Mouse (Mus musculus) kidney, adult 2 months (tissue): ENCODE measurements around the gene Tas2r124.

ENCODE experiments used
- CTCF ChIP-seq: fragments of 200-500 bp; conservative IDR thresholded peaks from 2 replicates; pipeline ENCODE4 v1.5.1; 2011; ENCODE audit warnings: low read depth, mild to moderate bottlenecking, control low read depth, low read length, moderate library complexity, mixed read lengths; ENCODE audit not compliant: insufficient read depth, insufficient read length
- POLR2A ChIP-seq: fragments of 200-500 bp; IDR thresholded peaks from one replicate; pipeline ENCODE4 v1.6.1; 2011; ENCODE audit warnings: low read depth, low read length, control low read depth

DNA sequence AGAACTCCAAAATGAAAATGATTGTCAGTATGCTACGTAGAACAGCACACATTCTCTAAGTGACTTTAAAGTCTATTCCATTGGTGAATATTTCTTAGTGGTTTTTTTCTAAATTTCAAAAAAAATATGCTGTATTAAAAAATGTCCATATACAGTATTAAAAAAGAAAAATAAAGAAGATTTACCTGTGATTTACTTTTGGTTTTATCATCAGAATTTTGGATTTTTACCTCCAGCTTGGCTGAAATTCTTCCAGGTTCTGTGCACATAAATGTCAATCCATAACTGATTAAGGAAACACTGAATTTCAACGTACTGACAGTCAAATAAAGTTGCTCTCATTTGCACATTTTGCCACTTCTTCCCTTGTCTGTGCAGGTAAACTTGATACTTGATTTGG lies 16.6 kb upstream of the Tas2r124 start, which contains the start of gene Tas2r115:
- TF ChIP-seq CTCF (no peak), POLR2A (no peak)
